Mouse (Mus musculus): ENCODE results near the gene Gjb6. TPM values are rescaled to one million over a fixed set of nuclear protein-coding genes. Genes with fewer than 3 reads are reported as not detected.

The Gjb6 gene
- total RNA-seq (2021) (not detected), polyA plus RNA-seq (2012; rRNA removed) (not detected in 2 replicates)
- long read RNA-seq = 0 reads

- DNase-seq = no peak
These were observed at the start of gene Gjb6 for GRCm38 (mm10) chr14:57133161-57133661. Gene Gjb6, minus strand, starts transcription at chr14:57133611.

- DNase-seq = no peak
These were observed 32.1 kb upstream of the Gjb6 start for GRCm38 (mm10) chr14:57165493-57165892.

GRCm38 (mm10) chr14:57161833-57162232, 28.4 kb upstream of the Gjb6 start:
- DNase-seq = peak; percentile 5

- peak; percentile 7 for DNase-seq
These were observed 27.8 kb upstream of the Gjb6 start for GRCm38 (mm10) chr14:57161201-57161600.

- DNase-seq = no peak
These were observed 21.5 kb upstream of the Gjb6 start for GRCm38 (mm10) chr14:57154916-57155315.

GRCm38 (mm10) chr14:57145741-57146140, 12.3 kb upstream of the Gjb6 start:
- DNase-seq = no peak

- DNase-seq = no peak
These were observed 1.9 kb upstream of the Gjb6 start for GRCm38 (mm10) chr14:57135265-57135664.

GRCm38 (mm10) chr14:57127383-57127782, 6.0 kb downstream of the Gjb6 start:
- no peak for DNase-seq

- DNase-seq = no peak
These were observed 11.1 kb downstream of the Gjb6 start for GRCm38 (mm10) chr14:57122295-57122694.

- DNase-seq = no peak
These were observed 17.4 kb downstream of the Gjb6 start, which contains the start of gene Gm4491 for GRCm38 (mm10) chr14:57115823-57116544. Gene Gm4491, minus strand, starts transcription at chr14:57115883.

GRCm38 (mm10) chr14:57109194-57109593, 24.2 kb downstream of the Gjb6 start:
- no peak for DNase-seq

GRCm38 (mm10) chr14:57107916-57108315, 25.5 kb downstream of the Gjb6 start:
- peak; percentile 70 for DNase-seq

- no peak for DNase-seq
These were observed 26.3 kb downstream of the Gjb6 start for GRCm38 (mm10) chr14:57107091-57107490.

- DNase-seq = no peak
These were observed 27.7 kb downstream of the Gjb6 start for GRCm38 (mm10) chr14:57105721-57106120.

GRCm38 (mm10) chr14:57105111-57105510, 28.3 kb downstream of the Gjb6 start:
- DNase-seq = no peak

- peak; percentile 82 for DNase-seq
These were observed 29.0 kb downstream of the Gjb6 start, which contains the start of gene Gjb2 for GRCm38 (mm10) chr14:57104106-57105023. Gene Gjb2, minus strand, starts transcription at chr14:57104702.

- DNase-seq = peak; percentile 40
These were observed 29.7 kb downstream of the Gjb6 start for GRCm38 (mm10) chr14:57103711-57104105.

- DNase-seq = no peak
These were observed 30.3 kb downstream of the Gjb6 start for GRCm38 (mm10) chr14:57103121-57103520.

- no peak for DNase-seq
These were observed 31.8 kb downstream of the Gjb6 start for GRCm38 (mm10) chr14:57101623-57102022.

- DNase-seq = no peak
These were observed 37.6 kb downstream of the Gjb6 start for GRCm38 (mm10) chr14:57095855-57096254.

- DNase-seq = peak; percentile 58
These were observed 40.4 kb downstream of the Gjb6 start for GRCm38 (mm10) chr14:57093029-57093428.

- no peak for DNase-seq
These were observed 43.4 kb downstream of the Gjb6 start for GRCm38 (mm10) chr14:57090001-57090400.

GRCm38 (mm10) chr14:57089107-57089506, 44.3 kb downstream of the Gjb6 start:
- DNase-seq = no peak

Data from adrenal gland, adult 2 months (tissue).